ENCODE assay signal across 23 mouse cellular contexts in genomic region chr1:86048231-86048630, GRCm38 (mm10). TPM values are rescaled to one million over a fixed set of nuclear protein-coding genes. Genes with fewer than 3 reads are reported as not detected.
A peak's percentile ranks its signal among the peaks of the same experiment; 100 is the strongest.
DNase-seq lines count a peak whose midpoint lies in the region; ATAC-seq and TF ChIP-seq lines count a peak whose summit lies in the region.
"Had no signal": no experiment of that assay in that cellular context is flagged by ENCODE, and none has a peak within 500 bp of the region (broad histone marks: within the 10 kb centered on the region; RNA-seq: fewer than 3 reads in every experiment).

No protein-coding gene starts in this region.

- DNase-seq in liver, adult 2 months (ENCODE audit: extremely low read depth, low read depth, low spot score), result no peak
- DNase-seq in liver, result no peak
- DNase-seq in CD4-positive helper T cell, adult 2 months (ENCODE audit: low read depth, low spot score), result peak; percentile 47
- no peak for DNase-seq in frontal cortex, adult 2 months (ENCODE audit: extremely low spot score in 1 of 2, low spot score in 1 of 2)
- DNase-seq: adrenal gland, postnatal 10 days; cerebellum, adult 11-12 months; cerebellum, postnatal 36 days; forebrain, postnatal 0 days; gastrocnemius, postnatal 10 days; kidney, adult 2 months; kidney, postnatal 25 days; layer of hippocampus, adult 9-11 months; lung, postnatal 14 days; retina, postnatal 1 day had no signal

- H3K27me3 ChIP-seq in liver, adult 2 months (ENCODE audit: control insufficient read depth, insufficient read depth, low read length), result no peaks in the 10 kb centered on the region

- H3K9ac ChIP-seq in liver, adult 2 months (ENCODE audit: low read depth, low read length), result peak overlapping the region; percentile 12; the same call in 1 of the 2 replicates
- H3K9ac ChIP-seq: embryonic facial prominence, embryonic 12.5 days; forebrain, postnatal 0 days; limb, embryonic 13.5 days; midbrain, embryonic 12.5 days had no signal

- H3K36me3 ChIP-seq in liver, adult 2 months (ENCODE audit: control insufficient read depth, insufficient read depth, low read length), result peaks cover 16% of the 10 kb centered on the region
- H3K36me3 ChIP-seq: embryonic facial prominence, embryonic 12.5 days; limb, embryonic 13.5 days; midbrain, embryonic 12.5 days had no signal

- H3K4me1 ChIP-seq in liver, adult 2 months (ENCODE audit: control insufficient read depth, insufficient read depth, low read length), result peaks cover 18% of the 10 kb centered on the region

- peak overlapping the region; percentile 99 for H3K27ac ChIP-seq in liver, adult 2 months (replicated peaks; ENCODE audit: insufficient read depth, low read depth, low read length)
- H3K27ac ChIP-seq: embryonic facial prominence, embryonic 12.5 days; limb, embryonic 13.5 days; midbrain, embryonic 12.5 days had no signal

- TF ChIP-seq CTCF in liver, adult 2 months (IDR thresholded peaks at IDR 0.05; ENCODE audit: low read depth, low read length), result no peak

- no peak overlapping the region for H3K4me3 ChIP-seq in liver, adult 2 months (ENCODE audit: insufficient read depth, low read depth, low read length)
- H3K4me3 ChIP-seq: embryonic facial prominence, embryonic 12.5 days; limb, embryonic 13.5 days; midbrain, embryonic 12.5 days had no signal

- ATAC-seq in common myeloid progenitor, adult 5-6 weeks (replicated peaks; ENCODE audit: low read depth, poor library complexity, severe bottlenecking), result peak; percentile 77
- peak; percentile 38 for ATAC-seq in megakaryocyte, adult 5-6 weeks (ENCODE audit: poor library complexity, severe bottlenecking)
- no peak for ATAC-seq in erythroid progenitor cell, adult 5-6 weeks (replicated peaks; ENCODE audit: low FRiP score, poor library complexity, severe bottlenecking)
- ATAC-seq: forebrain, postnatal 0 days had no signal

- WGBS in liver, adult 2 months, result 45% methylated on average over 4 of the region's 4 CpGs

- H3K79me2 ChIP-seq in liver, adult 2 months (ENCODE audit: control insufficient read depth, insufficient read depth, low read length), result peaks cover 17% of the 10 kb centered on the region

- no peak for TF ChIP-seq POLR2A in liver, adult 2 months (IDR thresholded peaks at IDR 0.05; ENCODE audit: extremely low read depth, insufficient read depth, low read length)

RNA-seq across cellular contexts. Expression of gene 2810459M11Rik, which starts 2.6 kb away (rescaled TPM):
- total RNA-seq in liver, adult 2 months (2014; rRNA removed), result 39.0 and 44.0 TPM in 2 replicates
- polyA plus RNA-seq in liver, adult 2 months (2012; rRNA removed), result 54.1 and 66.2 TPM in 2 replicates
- 0.23 TPM in 1 of 2 replicates, not detected in the other for total RNA-seq in common myeloid progenitor, adult 5-6 weeks (2017)
- not detected in 2 replicates for total RNA-seq in megakaryocyte, adult 5-6 weeks (2015)
- not detected in 2 replicates for total RNA-seq in megakaryocyte, adult 5-6 weeks (2017)
- polyA plus RNA-seq in frontal cortex, adult 2 months (2012; rRNA removed), result 12.0 and 12.6 TPM in 2 replicates
- total RNA-seq in erythroid progenitor cell, adult 5-6 weeks (2015; ENCODE audit: low replicate concordance), result not detected in 2 replicates
- total RNA-seq in erythroid progenitor cell, adult 5-6 weeks (2017; ENCODE audit: low replicate concordance), result not detected in 2 replicates
- total RNA-seq: heart, adult 8-10 months had no signal
- polyA plus RNA-seq: heart, postnatal 0 days had no signal

RNA-seq across cellular contexts. Expression of gene Psmd1, which starts 16.0 kb away (rescaled TPM):
- 81.6 and 85.1 TPM in 2 replicates for total RNA-seq in liver, adult 2 months (2014; rRNA removed)
- polyA plus RNA-seq in liver, adult 2 months (2012; rRNA removed), result 57.3 and 61.3 TPM in 2 replicates
- 157 and 173 TPM in 2 replicates for total RNA-seq in common myeloid progenitor, adult 5-6 weeks (2017)
- total RNA-seq in megakaryocyte, adult 5-6 weeks (2015), result 58.4 and 59.6 TPM in 2 replicates
- total RNA-seq in megakaryocyte, adult 5-6 weeks (2017), result 89.5 and 91.9 TPM in 2 replicates
- polyA plus RNA-seq in frontal cortex, adult 2 months (2012; rRNA removed), result 69.9 and 79.6 TPM in 2 replicates
- total RNA-seq in erythroid progenitor cell, adult 5-6 weeks (2015; ENCODE audit: low replicate concordance), result 54.8 and 84.7 TPM in 2 replicates
- 83.6 and 94.6 TPM in 2 replicates for total RNA-seq in erythroid progenitor cell, adult 5-6 weeks (2017; ENCODE audit: low replicate concordance)

RNA-seq across cellular contexts. Expression of gene Spata3, which starts 31.6 kb away (rescaled TPM):
- total RNA-seq in liver, adult 2 months (2014; rRNA removed), result not detected in 2 replicates
- polyA plus RNA-seq in liver, adult 2 months (2012; rRNA removed), result not detected in 2 replicates
- total RNA-seq in common myeloid progenitor, adult 5-6 weeks (2017), result not detected in 2 replicates
- not detected in 2 replicates for total RNA-seq in megakaryocyte, adult 5-6 weeks (2015)
- not detected in 2 replicates for total RNA-seq in megakaryocyte, adult 5-6 weeks (2017)
- 1.1 and 1.6 TPM in 2 replicates for polyA plus RNA-seq in frontal cortex, adult 2 months (2012; rRNA removed)
- not detected in 2 replicates for total RNA-seq in erythroid progenitor cell, adult 5-6 weeks (2015; ENCODE audit: low replicate concordance)
- not detected in 2 replicates for total RNA-seq in erythroid progenitor cell, adult 5-6 weeks (2017; ENCODE audit: low replicate concordance)
- total RNA-seq: adrenal gland, postnatal 10 days; forebrain, postnatal 0 days; gastrocnemius, postnatal 10 days; heart, adult 8-10 months had no signal
- polyA plus RNA-seq: embryonic facial prominence, embryonic 12.5 days; heart, postnatal 0 days; limb, embryonic 13.5 days; urinary bladder, adult 2 months had no signal

Comparison
In these comparisons a context has a peak if more than half of its experiments do, and no peak if none do; other contexts are left out.
1. RNA of gene 2810459M11Rik, which starts 2.6 kb away (total RNA-seq): 39.0 to 44.0 TPM in liver, adult 2 months; 0.23 TPM in common myeloid progenitor, adult 5-6 weeks, not detected in megakaryocyte, adult 5-6 weeks and not detected in erythroid progenitor cell, adult 5-6 weeks; every median in the first group is over 10 times any median in the second.